Mouse (Mus musculus) megakaryocyte, embryonic 14.5 days (primary cell): ENCODE results near the gene Zfp961.
"Not testable (repeated sequence)": the region's sequence is repeated elsewhere in the genome, so short reads cannot be mapped to it uniquely, and the experiment has no call there.

Experiments used
- FLI1 ChIP-seq: IDR thresholded peaks from 2 replicates; pipeline ENCODE4 v1.6.1; 2012; ENCODE audit warnings: low read length, inconsistent platforms, mixed read lengths
- GATA1 ChIP-seq: IDR thresholded peaks from 3 replicates; pipeline ENCODE4 v1.6.1; 2012; ENCODE audit warnings: mixed read lengths, low read length, inconsistent platforms, borderline replicate concordance

GRCm38 (mm10) chr8:72017339-72017738 lies 66.5 kb downstream of the Zfp961 start:
- not testable (repeated sequence) for TF ChIP-seq GATA1, FLI1
